Mouse (Mus musculus) MEL (cell line): ENCODE results near the gene B4galt1. TPM values are rescaled to one million over a fixed set of nuclear protein-coding genes. Genes with fewer than 3 reads are reported as not detected.

ENCODE experiments used
- DNase-seq: peaks from one replicate; pipeline ENCODE4 v3.0.0; 2011; ENCODE audit warnings: low read depth, low spot score
- H3K27ac ChIP-seq: 2 replicates; pipeline ENCODE4 v1.5.1; 2012; ENCODE audit warnings: low read depth, mild to moderate bottlenecking, control low read depth, low read length, moderate library complexity; ENCODE audit not compliant: control insufficient read depth
- H3K27me3 ChIP-seq, 2 experiments: fragments of 150-350 bp in 1 of 2; sonication (generic) in 1 of 2; 2 replicates each; pipeline ENCODE4 v1.6.1; 2012; ENCODE audit warnings: low read length in 2 of 2, mild to moderate bottlenecking in 2 of 2, improper control_type of control experiment in 1 of 2, moderate library complexity in 1 of 2; ENCODE audit not compliant: insufficient read depth in 2 of 2, control insufficient read depth in 1 of 2
- H3K36me3 ChIP-seq, 2 experiments: 2 replicates each; pipeline ENCODE4 v1.6.1; 2012 to 2014; ENCODE audit warnings: low read length in 2 of 2, improper control_type of control experiment in 1 of 2, inconsistent platforms in 1 of 2, mild to moderate bottlenecking in 1 of 2; ENCODE audit not compliant: insufficient read depth in 2 of 2, control insufficient read depth in 1 of 2
- H3K4me1 ChIP-seq, 2 experiments: fragments of 150-350 bp in 1 of 2; sonication (generic) in 1 of 2; 2 replicates each; pipeline ENCODE4 v1.6.1; 2012; ENCODE audit warnings: low read length in 2 of 2, improper control_type of control experiment in 1 of 2, mild to moderate bottlenecking in 1 of 2; ENCODE audit not compliant: insufficient read depth in 2 of 2, control insufficient read depth in 1 of 2
- H3K4me3 ChIP-seq, 2 experiments: fragments of 150-350 bp in 1 of 2; sonication (generic) in 1 of 2; 2 replicates each; pipeline ENCODE4 v1.5.1; 2012; ENCODE audit warnings: low read depth in 2 of 2, low read length in 2 of 2, mild to moderate bottlenecking in 2 of 2, moderate library complexity in 2 of 2, control low read depth in 1 of 2, improper control_type of control experiment in 1 of 2; ENCODE audit not compliant: control insufficient read depth in 1 of 2, insufficient read depth in 1 of 2
- H3K79me2 ChIP-seq: 2 replicates; pipeline ENCODE4 v1.6.1; 2012; ENCODE audit warnings: mild to moderate bottlenecking, low read length, moderate library complexity; ENCODE audit not compliant: control insufficient read depth, poor library complexity, insufficient read depth
- H3K9ac ChIP-seq: 2 replicates; pipeline ENCODE4 v1.6.1; 2012; ENCODE audit warnings: low read depth, mild to moderate bottlenecking, control low read depth, low read length, moderate library complexity; ENCODE audit not compliant: control insufficient read depth, poor library complexity, severe bottlenecking
- H3K9me3 ChIP-seq: fragments of 150-350 bp; sonication (generic); replicated peaks from 2 replicates; pipeline ENCODE4 v1.6.1; 2012; ENCODE audit warnings: mild to moderate bottlenecking, low read length, improper control_type of control experiment, moderate library complexity; ENCODE audit not compliant: insufficient read depth
- BHLHE40 ChIP-seq: IDR thresholded peaks from 2 replicates; pipeline ENCODE4 v1.6.1; 2012; ENCODE audit warnings: low read depth, mild to moderate bottlenecking, inconsistent platforms, low read length, improper control_type of control experiment, borderline replicate concordance
- CHD1 ChIP-seq: IDR thresholded peaks from 2 replicates; pipeline ENCODE4 v1.6.1; 2012; ENCODE audit warnings: low read depth, mild to moderate bottlenecking, inconsistent platforms, low read length, improper control_type of control experiment
- CHD2 ChIP-seq: IDR thresholded peaks from 2 replicates; pipeline ENCODE4 v1.6.1; 2011; ENCODE audit warnings: low read length, improper control_type of control experiment
- CTCF ChIP-seq, 3 experiments: IDR thresholded peaks in 2 of 3; conservative IDR thresholded peaks in 1 of 3; 2 replicates each; pipeline ENCODE4 v1.5.1; 2011 to 2012; ENCODE audit warnings: low read length in 3 of 3, low read depth in 2 of 3, mild to moderate bottlenecking in 2 of 3, improper control_type of control experiment in 1 of 3, inconsistent platforms in 1 of 3, mixed read lengths in 1 of 3, moderate library complexity in 1 of 3; ENCODE audit not compliant: control insufficient read depth in 1 of 3, insufficient read depth in 1 of 3, poor library complexity in 1 of 3, severe bottlenecking in 1 of 3
- E2F4 ChIP-seq: IDR thresholded peaks from 2 replicates; pipeline ENCODE4 v1.6.1; 2011; ENCODE audit warnings: low read depth, low read length, improper control_type of control experiment, borderline replicate concordance
- ELF1 ChIP-seq: IDR thresholded peaks from 2 replicates; pipeline ENCODE4 v1.6.1; 2014; ENCODE audit warnings: low read depth, mild to moderate bottlenecking, inconsistent platforms, low read length, improper control_type of control experiment, moderate library complexity
- EP300 ChIP-seq, 2 experiments: IDR thresholded peaks; 2 replicates each; pipeline ENCODE4 v1.6.1; 2011; ENCODE audit warnings: improper control_type of control experiment in 2 of 2, low read length in 2 of 2, low read depth in 1 of 2, mild to moderate bottlenecking in 1 of 2
- ETS1 ChIP-seq: IDR thresholded peaks from 2 replicates; pipeline ENCODE4 v1.6.1; 2012; ENCODE audit warnings: low read depth, mild to moderate bottlenecking, inconsistent platforms, low read length, improper control_type of control experiment, moderate library complexity
- GABPA ChIP-seq: IDR thresholded peaks from 2 replicates; pipeline ENCODE4 v1.6.1; 2012; ENCODE audit warnings: low read depth, mild to moderate bottlenecking, inconsistent platforms, low read length, improper control_type of control experiment, moderate library complexity
- GATA1 ChIP-seq: IDR thresholded peaks from 2 replicates; pipeline ENCODE4 v1.6.1; 2011; ENCODE audit warnings: low read depth, low read length, improper control_type of control experiment
- HCFC1 ChIP-seq: IDR thresholded peaks from 2 replicates; pipeline ENCODE4 v1.6.1; 2012; ENCODE audit warnings: low read depth, mild to moderate bottlenecking, inconsistent platforms, low read length, improper control_type of control experiment, moderate library complexity
- JUND ChIP-seq: IDR thresholded peaks from 2 replicates; pipeline ENCODE4 v1.6.1; 2011; ENCODE audit warnings: low read depth, mild to moderate bottlenecking, improper control_type of control experiment, low read length
- KAT2A ChIP-seq: conservative IDR thresholded peaks from 2 replicates; pipeline ENCODE4 v1.6.1; 2012; ENCODE audit warnings: low read depth, low read length, improper control_type of control experiment, inconsistent platforms
- MAFK ChIP-seq: IDR thresholded peaks from 2 replicates; pipeline ENCODE4 v1.6.1; 2011; ENCODE audit warnings: low read depth, mild to moderate bottlenecking, low read length, improper control_type of control experiment, borderline replicate concordance
- MAX ChIP-seq: IDR thresholded peaks from 2 replicates; pipeline ENCODE4 v1.6.1; 2011; ENCODE audit warnings: low read length, improper control_type of control experiment
- MAZ ChIP-seq: IDR thresholded peaks from 2 replicates; pipeline ENCODE4 v1.6.1; 2012; ENCODE audit warnings: low read depth, mild to moderate bottlenecking, inconsistent platforms, low read length, improper control_type of control experiment
- MXI1 ChIP-seq: IDR thresholded peaks from 2 replicates; pipeline ENCODE4 v1.6.1; 2011; ENCODE audit warnings: mild to moderate bottlenecking, low read depth, low read length, improper control_type of control experiment
- MYB ChIP-seq: IDR thresholded peaks from 2 replicates; pipeline ENCODE4 v1.6.1; 2011; ENCODE audit warnings: mild to moderate bottlenecking, low read depth, low read length, improper control_type of control experiment
- MYC ChIP-seq: IDR thresholded peaks from 2 replicates; pipeline ENCODE4 v1.6.1; 2011; ENCODE audit warnings: low read depth, mild to moderate bottlenecking, low read length, improper control_type of control experiment, moderate library complexity
- NELFE ChIP-seq: IDR thresholded peaks from 2 replicates; pipeline ENCODE4 v1.6.1; 2011; ENCODE audit warnings: low read depth, low read length, improper control_type of control experiment
- NRF1 ChIP-seq: IDR thresholded peaks from 2 replicates; pipeline ENCODE4 v1.6.1; 2014; ENCODE audit warnings: low read depth, mild to moderate bottlenecking, inconsistent platforms, low read length, improper control_type of control experiment, moderate library complexity; ENCODE audit not compliant: poor library complexity, insufficient read depth, severe bottlenecking
- POLR2A ChIP-seq, 2 experiments: IDR thresholded peaks; 2 replicates each; pipeline ENCODE4 v1.6.1; 2011 to 2012; ENCODE audit warnings: low read length in 2 of 2, mild to moderate bottlenecking in 2 of 2, control low read depth in 1 of 2, improper control_type of control experiment in 1 of 2, low read depth in 1 of 2, moderate library complexity in 1 of 2; ENCODE audit not compliant: control insufficient read depth in 1 of 2, insufficient read depth in 1 of 2, poor library complexity in 1 of 2
- POLR2AphosphoS2 ChIP-seq: IDR thresholded peaks from 2 replicates; pipeline ENCODE4 v1.6.1; 2011; ENCODE audit warnings: low read length, improper control_type of control experiment
- POLR2AphosphoS5 ChIP-seq: IDR thresholded peaks from 2 replicates; pipeline ENCODE4 v1.6.1; 2012; ENCODE audit warnings: low read depth, borderline replicate concordance, mild to moderate bottlenecking, inconsistent platforms, low read length, moderate library complexity, mixed read lengths
- RAD21 ChIP-seq: IDR thresholded peaks from 2 replicates; pipeline ENCODE4 v1.6.1; 2011; ENCODE audit warnings: mild to moderate bottlenecking, low read depth, low read length, improper control_type of control experiment
- RCOR1 ChIP-seq: IDR thresholded peaks from 2 replicates; pipeline ENCODE4 v1.6.1; 2012; ENCODE audit warnings: low read depth, mild to moderate bottlenecking, inconsistent platforms, low read length, improper control_type of control experiment
- SIN3A ChIP-seq: IDR thresholded peaks from 2 replicates; pipeline ENCODE4 v1.6.1; 2012; ENCODE audit warnings: low read length, improper control_type of control experiment, inconsistent platforms
- SMC3 ChIP-seq: IDR thresholded peaks from 2 replicates; pipeline ENCODE4 v1.6.1; 2011; ENCODE audit warnings: low read depth, low read length, improper control_type of control experiment
- TAL1 ChIP-seq: IDR thresholded peaks from 2 replicates; pipeline ENCODE4 v1.6.1; 2012; ENCODE audit warnings: mild to moderate bottlenecking, inconsistent platforms, low read length, moderate library complexity, mixed read lengths
- TBP ChIP-seq: IDR thresholded peaks from 2 replicates; pipeline ENCODE4 v1.8.0; 2011; ENCODE audit warnings: low read depth, low read length, improper control_type of control experiment
- TCF12 ChIP-seq: IDR thresholded peaks from 2 replicates; pipeline ENCODE4 v1.6.1; 2014; ENCODE audit warnings: low read depth, mild to moderate bottlenecking, inconsistent platforms, low read length, improper control_type of control experiment, moderate library complexity
- UBTF ChIP-seq: IDR thresholded peaks from 2 replicates; pipeline ENCODE4 v1.6.1; 2012; ENCODE audit warnings: low read depth, mild to moderate bottlenecking, inconsistent platforms, low read length, improper control_type of control experiment, moderate library complexity, borderline replicate concordance; ENCODE audit not compliant: insufficient read depth
- USF1 ChIP-seq: IDR thresholded peaks from 2 replicates; pipeline ENCODE4 v1.6.1; 2014; ENCODE audit warnings: low read depth, mild to moderate bottlenecking, inconsistent platforms, low read length, improper control_type of control experiment, moderate library complexity
- USF2 ChIP-seq, 2 experiments: IDR thresholded peaks; 2 replicates each; pipeline ENCODE4 v1.6.1; 2011 to 2012; ENCODE audit warnings: improper control_type of control experiment in 2 of 2, low read length in 2 of 2, borderline replicate concordance in 1 of 2, inconsistent platforms in 1 of 2, low read depth in 1 of 2, mild to moderate bottlenecking in 1 of 2; ENCODE audit not compliant: insufficient read depth in 1 of 2
- ZC3H11A ChIP-seq: IDR thresholded peaks from 2 replicates; pipeline ENCODE4 v1.6.1; 2012; ENCODE audit warnings: low read depth, mild to moderate bottlenecking, inconsistent platforms, low read length, improper control_type of control experiment
- ZKSCAN1 ChIP-seq: IDR thresholded peaks from 2 replicates; pipeline ENCODE4 v1.6.1; 2012; ENCODE audit warnings: low read depth, mild to moderate bottlenecking, inconsistent platforms, low read length, improper control_type of control experiment, moderate library complexity
- ZMIZ1 ChIP-seq: IDR thresholded peaks from 2 replicates; pipeline ENCODE4 v1.6.1; 2012; ENCODE audit warnings: low read depth, mild to moderate bottlenecking, inconsistent platforms, low read length, improper control_type of control experiment, moderate library complexity
- ZNF384 ChIP-seq: IDR thresholded peaks from 2 replicates; pipeline ENCODE4 v1.6.1; 2012; ENCODE audit warnings: low read depth, mild to moderate bottlenecking, inconsistent platforms, low read length, improper control_type of control experiment
- polyA plus RNA-seq, 2 experiments: library from polyadenylated mRNA; stranded (reverse) in 1 of 2; unstranded in 1 of 2; fragments of >175 nt in 1 of 2; fragments of >200 nt in 1 of 2; gene quantifications; 2 replicates each; pipeline versions ENCODE4 v1.2.1 to v1.2.4; 2012; ENCODE audit warnings: low replicate concordance in 2 of 2, low read depth in 1 of 2; ENCODE audit not compliant: insufficient read length in 2 of 2, insufficient read depth in 1 of 2, missing spikeins in 1 of 2
- total RNA-seq: library from RNA; depleted of rRNA; stranded (reverse); fragments of 300-350 nt; gene quantifications from 2 replicates; pipeline ENCODE4 v1.2.3, GENCODE M21; 2012

Gene B4galt1
- total and polyA plus RNA-seq, 3 experiments: 10.8 to 22.5 TPM; not detected in 1

DNA sequence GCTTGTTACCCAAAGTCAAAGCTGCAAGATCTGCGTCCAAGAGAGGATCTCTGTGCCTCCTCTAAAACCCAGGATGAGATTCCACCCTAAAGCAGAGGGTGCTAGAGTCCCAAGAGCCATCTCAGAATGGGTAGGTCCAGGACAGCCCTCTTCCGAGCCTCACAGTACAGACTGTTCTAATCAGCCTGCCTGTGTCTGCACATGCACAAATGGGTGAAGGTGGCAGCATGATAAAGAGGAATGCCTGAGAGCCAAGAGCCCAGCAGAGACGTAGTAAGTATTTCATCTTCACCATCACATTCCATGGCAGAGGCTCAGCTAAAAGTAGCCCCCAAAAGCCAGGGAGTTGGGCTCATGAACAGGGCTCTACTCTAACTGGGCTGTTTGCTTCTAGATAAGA is 4.3 kb downstream of the B4galt1 start:
- H3K27ac ChIP-seq: no peak overlapping the region
- H3K9ac ChIP-seq: no peak overlapping the region
- peaks cover 0 to 56% of the 10 kb centered on the region in 2 experiments; a peak in 2 of 4 replicates for H3K36me3 ChIP-seq
- H3K27me3 ChIP-seq: no peaks in the 10 kb centered on the region
- H3K79me2 ChIP-seq: peaks cover 30% of the 10 kb centered on the region
- no peaks in the 10 kb centered on the region for H3K9me3 ChIP-seq
- peaks cover 20 to 56% of the 10 kb centered on the region in 2 experiments for H3K4me1 ChIP-seq
- H3K4me3 ChIP-seq: no peak overlapping the region
- DNase-seq: peak; percentile 49
- TF ChIP-seq MAFK (no peak), JUND (no peak), UBTF (no peak), GATA1 (peak; percentile 50; the same call in 1 of the 2 replicates), KAT2A (no peak), ZNF384 (no peak), RAD21 (no peak), ELF1 (no peak), MXI1 (no peak), ETS1 (no peak), E2F4 (no peak), MYC (no peak), MAX (no peak), POLR2AphosphoS5 (no peak), CTCF (IDR thresholded peaks at IDR 0.05 in 2 of 3, conservative IDR thresholded peaks at IDR 0.05 in 1 of 3; ENCODE audit: control insufficient read depth in 1 of 3, insufficient read depth in 1 of 3, low read depth in 2 of 3, low read length in 3 of 3, poor library complexity in 1 of 3, severe bottlenecking in 1 of 3) (no peak), SIN3A (no peak), MYB (no peak), NELFE (no peak), ZC3H11A (no peak), USF1 (no peak), RCOR1 (no peak), SMC3 (no peak), POLR2A (IDR thresholded peaks at IDR 0.05; ENCODE audit: control insufficient read depth in 1 of 2, insufficient read depth in 1 of 2, low read depth in 1 of 2, low read length in 2 of 2, poor library complexity in 1 of 2) (no peak), GABPA (no peak), POLR2AphosphoS2 (no peak), TBP (no peak), NRF1 (no peak), TCF12 (peak; percentile 64; the same call in 1 of the 2 replicates), BHLHE40 (peak; percentile 20; the same call in 1 of the 2 replicates), TAL1 (peak; percentile 73), CHD1 (no peak), EP300 (IDR thresholded peaks at IDR 0.05; ENCODE audit: low read depth in 1 of 2, low read length in 2 of 2) (peak; percentile 24 to 67; a peak in 3 of 4 replicates), USF2 (IDR thresholded peaks at IDR 0.05; ENCODE audit: borderline replicate concordance in 1 of 2, insufficient read depth in 1 of 2, low read depth in 1 of 2, low read length in 2 of 2) (no peak), MAZ (no peak), HCFC1 (no peak), CHD2 (no peak), ZKSCAN1 (no peak), ZMIZ1 (no peak)
